Mouse (Mus musculus) mesoderm, embryonic 11.5 days (tissue): ENCODE measurements around the gene Ppp1r15a.
"Not testable (repeated sequence)": the region's sequence is repeated elsewhere in the genome, so short reads cannot be mapped to it uniquely, and the experiment has no call there.

Source experiments
- DNase-seq: peaks from one replicate; pipeline ENCODE4 v3.0.0-alpha.2; 2012; ENCODE audit warnings: low read depth, low spot score

The Ppp1r15a gene

DNA sequence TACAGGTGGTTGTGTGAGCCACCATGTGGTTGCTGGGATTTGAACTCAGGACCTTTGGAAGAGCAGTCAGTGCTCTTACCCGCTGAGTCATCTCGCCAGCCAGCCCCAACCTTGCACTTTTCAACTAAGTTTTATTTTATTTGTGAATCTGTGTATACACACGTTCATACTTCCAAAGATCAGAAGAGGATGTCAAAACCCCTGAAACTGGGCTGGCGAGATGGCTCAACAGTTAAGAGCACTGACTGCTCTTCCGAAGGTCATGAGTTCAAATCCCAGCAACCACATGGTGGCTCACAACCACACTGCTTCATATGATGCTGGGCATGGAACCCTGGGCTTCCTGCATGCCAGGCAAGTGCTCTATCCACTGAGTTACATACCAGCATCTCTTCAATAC, 41.1 kb downstream of the Ppp1r15a start:
- not testable (repeated sequence) for DNase-seq

DNA sequence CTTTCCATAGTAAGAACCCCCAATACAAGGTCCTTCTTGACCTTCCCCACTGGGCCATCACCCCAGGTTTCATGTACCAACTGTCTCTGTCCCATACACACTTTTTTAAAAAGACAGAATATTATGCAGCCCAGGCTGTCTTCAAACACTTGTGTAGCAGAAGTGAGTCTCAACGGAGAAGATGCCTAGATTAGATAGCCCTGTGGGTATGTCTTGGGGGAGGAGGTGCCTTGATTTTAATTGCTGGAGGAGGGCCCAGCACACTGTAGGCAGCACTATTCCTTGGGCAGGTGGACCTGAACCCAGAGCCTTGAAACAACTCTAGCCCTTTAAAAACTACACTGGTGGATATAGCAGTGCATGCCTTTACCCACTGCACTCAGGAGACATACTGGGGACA, 43.9 kb downstream of the Ppp1r15a start:
- DNase-seq, result no peak

DNA sequence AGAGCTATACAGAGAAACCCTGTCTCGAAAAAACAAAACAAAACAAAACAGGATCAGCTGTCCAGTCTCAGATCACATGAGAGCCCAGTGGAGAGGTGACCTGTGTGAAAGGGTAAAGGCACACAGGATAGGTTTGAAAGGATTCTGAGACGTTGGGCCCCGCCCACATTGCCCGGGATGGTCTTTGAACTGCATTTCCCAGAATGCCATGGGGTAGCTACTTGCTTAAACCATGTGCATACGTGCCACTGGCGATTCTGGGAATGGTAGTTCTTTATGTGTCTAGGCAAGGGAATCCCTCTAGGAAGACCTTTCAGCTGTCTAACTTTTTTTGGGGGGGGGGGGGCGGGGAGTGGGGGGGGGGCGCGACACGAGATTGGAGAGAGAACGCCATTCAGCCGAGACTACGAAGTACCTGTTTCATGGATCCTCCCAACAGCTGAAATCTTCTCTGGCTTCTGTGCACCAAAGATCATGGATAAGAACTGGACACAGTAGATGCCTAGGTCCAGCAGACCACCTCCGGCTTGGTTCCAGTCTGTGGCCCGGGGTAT, 44.6 kb downstream of the Ppp1r15a start, which contains the start of gene Tulp2:
Gene Tulp2 (plus strand): TSS at position 504 of the 554 bp plus-strand sequence.
- DNase-seq, result peak; percentile 43

DNA sequence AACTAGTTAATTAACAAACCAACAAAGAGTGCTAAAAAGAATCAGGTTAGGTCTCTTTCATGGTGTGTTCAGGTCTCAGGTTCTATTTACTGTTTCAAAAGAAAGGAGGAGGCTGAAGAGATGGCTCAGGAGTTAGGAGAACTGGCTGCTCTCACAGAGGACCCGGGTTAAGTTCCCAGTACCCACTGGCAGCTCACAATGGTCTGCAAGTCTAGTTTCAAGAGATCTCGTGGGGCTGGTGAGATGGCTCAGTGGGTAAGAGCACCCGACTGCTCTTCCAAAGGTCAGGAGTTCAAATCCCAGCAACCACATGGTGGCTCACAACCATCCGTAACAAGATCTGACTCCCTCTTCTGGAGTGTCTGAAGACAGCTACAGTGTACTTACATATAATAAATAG, 45.8 kb downstream of the Ppp1r15a start:
- not testable (repeated sequence) for DNase-seq

DNA sequence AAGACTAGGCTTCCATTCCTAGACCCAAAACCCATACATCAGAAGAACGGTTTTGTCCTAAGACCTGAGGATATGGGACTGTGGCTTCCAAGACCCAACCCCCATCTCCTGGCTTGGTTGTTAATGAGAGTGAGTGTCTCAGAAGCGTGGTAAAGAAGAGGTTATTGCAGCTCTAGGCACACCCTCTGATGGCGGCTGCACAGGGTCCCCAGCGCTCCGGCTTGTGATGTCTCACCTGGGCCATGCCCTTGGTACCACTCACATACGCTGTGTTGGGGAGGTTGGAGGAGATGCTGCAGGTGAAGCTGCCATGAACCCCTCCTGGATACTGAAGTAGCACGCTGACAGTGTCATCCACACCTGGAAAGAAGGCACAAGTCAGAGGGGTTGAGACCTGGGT, 47.3 kb downstream of the Ppp1r15a start:
- no peak for DNase-seq

DNA sequence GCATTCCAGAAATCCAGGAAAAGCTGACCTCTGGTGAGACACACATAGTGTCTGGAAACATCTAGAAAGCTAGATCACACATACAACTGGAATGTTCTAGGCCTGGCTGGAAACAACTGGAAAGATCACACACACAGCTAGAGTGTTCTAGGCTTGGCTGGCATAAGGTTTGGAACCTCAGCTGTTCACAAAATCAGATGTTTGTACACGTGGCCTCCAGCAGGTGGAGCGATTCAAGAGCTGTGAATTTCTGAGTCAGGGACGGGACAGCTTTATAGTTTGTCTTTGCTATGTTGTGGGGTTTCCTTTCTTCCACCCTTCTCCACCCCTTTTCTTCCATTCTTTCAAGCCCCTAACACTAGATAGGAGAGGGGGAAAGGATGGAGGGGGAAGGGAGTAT, 49.1 kb downstream of the Ppp1r15a start:
- peak; percentile 60 for DNase-seq

DNA sequence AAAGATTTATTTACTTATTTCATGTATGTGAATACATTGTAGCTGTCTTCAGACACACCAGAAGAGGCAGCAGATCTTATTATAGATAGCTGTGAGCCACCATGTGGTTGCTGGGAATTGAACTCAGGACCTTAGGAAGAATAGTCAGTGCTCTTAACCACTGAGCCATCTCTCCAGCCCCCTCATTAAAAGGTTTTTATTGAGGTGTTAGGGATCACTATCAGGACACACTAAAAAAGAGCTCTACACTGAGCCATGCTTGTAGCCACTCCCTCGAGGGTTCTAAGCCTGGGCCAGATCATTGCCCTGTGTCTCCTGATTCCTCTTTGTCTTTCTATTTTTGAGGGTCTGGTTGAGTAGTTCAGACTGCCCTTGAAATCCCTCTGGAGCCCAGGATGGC, 49.6 kb downstream of the Ppp1r15a start:
- DNase-seq, result no peak

DNA sequence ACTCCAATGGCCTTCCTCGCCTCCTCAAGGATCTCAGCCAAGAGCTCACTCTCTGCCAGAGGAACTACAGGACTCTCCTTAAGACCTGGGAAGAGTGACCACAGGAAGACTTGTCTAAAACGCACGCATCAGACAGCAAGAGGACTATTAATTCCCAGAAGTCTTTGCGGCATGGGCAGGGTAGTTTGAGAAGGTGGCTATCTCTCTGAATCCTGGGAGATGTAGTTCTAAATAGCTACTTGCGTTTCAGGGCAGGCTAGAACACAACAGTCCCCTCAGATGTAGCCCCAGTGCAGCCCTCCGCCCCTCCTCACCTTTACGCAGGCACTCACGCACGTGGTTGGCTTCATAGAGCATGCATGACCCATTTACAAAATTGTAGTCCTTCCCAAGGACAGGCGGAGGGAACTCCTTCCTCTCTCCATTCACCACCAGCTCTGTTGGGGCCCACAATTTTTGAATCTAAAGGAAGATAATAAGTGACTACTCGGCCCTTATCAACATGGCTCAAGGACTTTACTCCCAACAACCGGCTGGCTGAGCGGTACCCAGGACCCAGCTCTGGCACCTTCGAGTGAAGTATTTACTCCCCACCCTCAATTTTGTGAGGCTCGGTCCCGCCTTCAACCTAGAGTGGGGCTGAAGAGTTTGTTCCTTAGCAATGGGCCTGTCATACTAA, 50.6 kb downstream of the Ppp1r15a start:
- DNase-seq, result no peak
